Mouse (Mus musculus) testis, adult 2 months (tissue): ENCODE data around the gene Abi3. TPM values are rescaled to one million over a fixed set of nuclear protein-coding genes. Genes with fewer than 3 reads are reported as not detected.

Experiments used
- H3K27ac ChIP-seq: fragments of 200-500 bp; 2 replicates; pipeline ENCODE4 v1.5.1; 2012; ENCODE audit warnings: low read depth, low read length; ENCODE audit not compliant: control insufficient read depth, insufficient read depth
- H3K27me3 ChIP-seq: fragments of 200-500 bp; 2 replicates; pipeline ENCODE4 v1.6.1; 2012; ENCODE audit warnings: mild to moderate bottlenecking, low read length, moderate library complexity; ENCODE audit not compliant: control insufficient read depth, insufficient read depth
- H3K36me3 ChIP-seq: fragments of 200-500 bp; 2 replicates; pipeline ENCODE4 v1.6.1; 2012; ENCODE audit warnings: mild to moderate bottlenecking, low read length; ENCODE audit not compliant: control insufficient read depth, insufficient read depth
- H3K4me1 ChIP-seq: fragments of 200-500 bp; 2 replicates; pipeline ENCODE4 v1.6.1; 2012; ENCODE audit warnings: low read length; ENCODE audit not compliant: control insufficient read depth, insufficient read depth
- H3K4me3 ChIP-seq: fragments of 200-500 bp; 2 replicates; pipeline ENCODE4 v1.5.1; 2012; ENCODE audit warnings: low read depth, mild to moderate bottlenecking, low read length, moderate library complexity, mixed read lengths; ENCODE audit not compliant: control insufficient read depth
- CTCF ChIP-seq: fragments of 200-500 bp; IDR thresholded peaks from 2 replicates; pipeline ENCODE4 v1.5.1; 2012; ENCODE audit warnings: low read depth, mild to moderate bottlenecking, inconsistent platforms, low read length, moderate library complexity; ENCODE audit not compliant: control insufficient read depth, insufficient read depth, insufficient replicate concordance
- POLR2A ChIP-seq: fragments of 200-500 bp; IDR thresholded peaks from 2 replicates; pipeline ENCODE4 v1.6.1; 2012; ENCODE audit warnings: low read depth, mild to moderate bottlenecking, inconsistent platforms, low read length, moderate library complexity; ENCODE audit not compliant: control insufficient read depth
- polyA plus RNA-seq: library from polyadenylated mRNA; depleted of rRNA; stranded (reverse); fragments of >200 nt; gene quantifications from 2 replicates; pipeline ENCODE4 v1.2.3, GENCODE M21; 2012

The Abi3 gene
- polyA plus RNA-seq, 1 experiment: 0.93 TPM

DNA sequence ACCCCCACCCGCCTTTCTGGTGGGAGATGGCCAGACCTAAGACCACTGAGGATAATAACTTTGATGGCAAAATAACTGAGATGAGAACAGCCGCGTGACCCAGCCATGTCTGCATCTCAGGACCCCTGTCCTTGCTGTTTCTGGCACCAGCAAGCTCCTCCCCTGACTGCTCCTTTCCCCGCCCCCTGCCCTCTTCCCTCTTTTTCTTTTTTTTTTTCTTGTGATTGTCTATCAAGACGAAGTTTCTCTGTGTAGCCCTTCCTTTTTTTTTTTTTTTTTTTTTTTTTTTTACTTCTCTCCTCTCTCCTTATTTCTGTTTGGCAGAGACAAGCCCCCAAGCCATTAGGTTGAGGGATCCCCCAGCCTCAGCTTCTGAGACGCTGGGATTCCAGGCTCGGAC, 31.4 kb downstream of the Abi3 start:
- H3K4me3 ChIP-seq: no peak overlapping the region
- no peak overlapping the region for H3K27ac ChIP-seq

DNA sequence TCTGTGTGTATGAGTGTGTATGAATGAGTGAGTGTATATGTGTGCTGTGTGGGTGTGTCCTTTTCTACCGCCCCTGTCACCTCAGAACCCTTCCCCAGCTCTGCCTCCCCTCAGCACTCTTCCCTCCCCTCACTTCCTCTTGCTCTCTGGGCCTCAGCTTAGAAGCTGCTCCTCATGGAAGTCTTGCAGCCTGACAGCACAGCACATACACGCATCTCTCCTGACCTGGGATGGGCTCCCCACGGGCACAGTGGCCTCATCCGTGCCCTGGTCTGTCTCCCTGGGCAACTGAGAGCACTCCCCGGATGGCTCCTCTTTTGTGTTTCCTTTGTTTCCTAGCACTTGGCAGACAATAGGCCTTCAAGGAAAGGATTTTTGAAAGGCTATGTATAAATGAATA, 32.7 kb downstream of the Abi3 start:
- TF ChIP-seq CTCF (no peak), POLR2A (no peak)
- Histone ChIP-seq H3K27me3 (no peaks in the 10 kb centered on the region), H3K36me3 (no peaks in the 10 kb centered on the region), H3K27ac (no peak overlapping the region), H3K4me1 (no peaks in the 10 kb centered on the region), H3K4me3 (no peak overlapping the region)

More for the DNA sequence above, 31.4 kb downstream of the Abi3 start:
- Histone ChIP-seq H3K27me3 (no peaks in the 10 kb centered on the region), H3K36me3 (no peaks in the 10 kb centered on the region), H3K4me1 (no peaks in the 10 kb centered on the region)
- TF ChIP-seq POLR2A (no peak), CTCF (no peak)

DNA sequence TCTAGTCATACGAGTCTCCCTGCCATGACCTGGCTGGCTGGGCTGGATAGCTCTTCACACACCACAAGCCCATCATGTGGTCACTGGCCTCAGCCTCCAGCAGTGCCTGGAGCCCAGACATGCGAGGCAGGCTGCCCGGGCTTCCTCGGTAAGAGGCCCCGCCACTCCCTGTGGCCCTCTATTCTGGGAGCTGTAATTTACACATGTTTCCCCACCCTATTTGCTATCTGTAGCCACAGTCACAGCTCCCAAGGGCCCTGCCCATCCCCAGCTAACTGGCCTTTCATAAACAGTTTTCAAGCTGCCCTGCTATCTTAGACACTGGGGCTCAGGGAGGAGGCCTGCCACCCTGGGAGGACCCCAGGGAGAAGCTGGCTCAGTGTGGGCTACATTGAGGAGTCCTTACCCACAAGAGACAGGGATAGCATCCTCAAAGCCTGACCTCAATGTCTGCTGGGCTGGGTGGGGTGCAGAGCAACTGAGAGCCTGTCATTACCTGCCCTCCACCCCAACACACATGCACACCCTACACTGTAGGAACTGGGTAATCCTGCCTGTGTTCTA, 33.7 kb downstream of the Abi3 start:
- Histone ChIP-seq H3K27ac (no peak overlapping the region), H3K4me1 (no peaks in the 10 kb centered on the region), H3K27me3 (no peaks in the 10 kb centered on the region), H3K36me3 (no peaks in the 10 kb centered on the region), H3K4me3 (no peak overlapping the region)
- TF ChIP-seq POLR2A (no peak), CTCF (no peak)

DNA sequence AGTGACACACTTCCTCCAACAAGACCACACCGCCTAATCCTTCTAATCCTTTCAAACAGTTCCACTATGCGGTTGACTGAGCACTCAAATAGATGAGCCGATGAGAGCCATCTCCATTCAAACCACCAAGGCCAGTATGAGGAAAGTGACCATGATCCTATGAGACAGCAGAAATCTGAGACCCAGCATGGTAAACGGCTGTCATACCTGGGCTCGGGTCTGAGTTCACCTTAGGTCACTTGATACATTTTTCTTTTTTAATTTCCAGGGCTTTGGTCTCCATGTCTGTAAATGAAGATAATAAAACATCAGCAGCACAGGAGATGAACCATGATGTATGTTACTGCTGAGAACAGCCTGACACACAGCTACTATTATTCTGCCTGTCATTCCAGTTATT, 34.4 kb downstream of the Abi3 start:
- Histone ChIP-seq H3K36me3 (no peaks in the 10 kb centered on the region), H3K4me3 (no peak overlapping the region), H3K27ac (no peak overlapping the region), H3K27me3 (no peaks in the 10 kb centered on the region), H3K4me1 (no peaks in the 10 kb centered on the region)
- no peak for TF ChIP-seq POLR2A
- no peak for TF ChIP-seq CTCF

DNA sequence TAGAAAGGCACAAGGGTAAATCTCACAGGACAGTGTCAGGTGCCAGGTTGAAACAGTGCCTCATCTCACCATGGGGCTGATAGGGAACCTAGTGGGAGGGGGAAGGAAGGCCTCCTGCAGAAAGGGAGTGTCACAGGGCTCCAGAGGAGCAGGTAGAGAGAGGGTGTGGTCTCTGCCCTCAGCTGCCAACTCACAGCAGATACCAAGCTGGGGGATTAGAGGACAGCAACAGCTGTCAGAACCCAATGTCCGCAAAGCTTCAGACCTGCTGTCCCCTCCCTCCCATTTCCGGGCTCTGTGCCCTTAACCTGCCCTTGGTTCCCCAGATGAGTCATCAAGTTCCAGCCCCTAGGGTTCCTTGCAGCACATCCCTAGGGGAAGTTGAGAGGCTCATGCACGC, 36.7 kb downstream of the Abi3 start:
- TF ChIP-seq CTCF: no peak
- TF ChIP-seq POLR2A: no peak
- Histone ChIP-seq H3K27ac (no peak overlapping the region), H3K27me3 (no peaks in the 10 kb centered on the region), H3K4me3 (no peak overlapping the region), H3K4me1 (no peaks in the 10 kb centered on the region), H3K36me3 (no peaks in the 10 kb centered on the region)

DNA sequence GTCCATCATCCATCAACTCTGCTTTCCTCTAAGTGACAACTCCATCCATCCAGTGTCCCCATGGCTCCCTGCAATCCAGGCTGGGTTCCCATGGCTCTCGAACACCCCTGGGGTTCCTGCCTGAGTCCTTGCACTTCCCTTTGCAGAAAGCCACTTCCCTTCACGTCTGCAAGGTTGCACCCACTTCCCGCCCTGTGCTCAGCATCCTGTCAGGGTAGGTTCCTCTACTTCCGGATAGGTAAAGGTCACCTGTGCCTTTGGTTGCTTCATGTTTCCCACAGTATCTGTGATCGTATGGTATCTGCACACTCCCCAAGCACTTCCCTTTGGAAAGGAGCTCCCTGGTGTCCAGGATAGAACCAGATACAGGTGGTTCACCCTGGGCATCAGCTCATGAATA, 37.3 kb downstream of the Abi3 start:
- TF ChIP-seq POLR2A (no peak), CTCF (no peak)
- Histone ChIP-seq H3K27me3 (no peaks in the 10 kb centered on the region), H3K4me1 (no peaks in the 10 kb centered on the region), H3K36me3 (no peaks in the 10 kb centered on the region), H3K4me3 (no peak overlapping the region), H3K27ac (no peak overlapping the region)

DNA sequence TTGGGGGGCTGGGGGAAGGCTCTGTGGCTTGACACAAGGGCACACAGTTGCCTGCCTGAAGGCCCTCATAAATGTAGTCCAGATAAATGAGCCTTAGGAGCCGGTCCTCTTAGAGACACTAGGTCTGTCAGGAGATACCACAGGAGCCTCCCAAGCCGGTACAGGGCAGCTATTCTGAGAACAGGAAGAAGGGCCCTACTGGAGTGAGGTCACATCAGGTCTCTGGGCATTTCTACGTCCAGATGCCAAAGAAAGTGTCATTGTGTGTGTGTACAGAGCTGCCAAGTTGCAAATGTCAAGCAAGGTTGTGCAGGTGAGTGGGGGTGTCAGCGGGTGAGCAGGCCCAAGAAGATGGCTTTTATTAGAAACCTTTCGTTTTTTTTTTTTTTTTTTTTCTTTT, 46.7 kb downstream of the Abi3 start:
- Histone ChIP-seq H3K36me3 (no peaks in the 10 kb centered on the region), H3K27ac (no peak overlapping the region), H3K4me3 (no peak overlapping the region), H3K27me3 (no peaks in the 10 kb centered on the region), H3K4me1 (peaks cover 9% of the 10 kb centered on the region)
- TF ChIP-seq CTCF (no peak), POLR2A (no peak)

DNA sequence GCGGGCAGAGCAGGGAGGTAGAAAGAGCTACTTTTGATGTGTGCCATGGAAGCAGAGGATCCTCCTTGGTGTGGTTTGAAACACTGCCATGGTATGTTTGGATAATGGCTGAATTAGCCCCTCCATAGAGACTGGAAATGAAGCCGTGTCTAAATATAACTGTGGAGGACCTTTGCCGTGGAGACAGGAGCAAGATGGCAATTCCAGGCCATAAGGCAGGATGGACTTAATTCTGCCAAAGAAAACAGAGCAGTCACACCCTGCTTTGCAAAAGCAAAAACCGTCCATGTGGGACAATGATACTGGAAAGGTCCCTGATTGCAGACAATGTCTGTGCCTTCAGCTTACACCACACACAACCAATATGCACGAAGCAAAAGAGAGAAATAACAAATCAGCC, 48.1 kb downstream of the Abi3 start:
- H3K27me3 ChIP-seq: no peaks in the 10 kb centered on the region
- no peaks in the 10 kb centered on the region for H3K36me3 ChIP-seq
- no peak overlapping the region for H3K27ac ChIP-seq
- no peak overlapping the region for H3K4me3 ChIP-seq
- H3K4me1 ChIP-seq: peaks cover 9% of the 10 kb centered on the region
- no peak for TF ChIP-seq CTCF
- TF ChIP-seq POLR2A: no peak
